Mouse (Mus musculus): ENCODE measurements around the gene Tgm6. TPM values are rescaled to one million over a fixed set of nuclear protein-coding genes. Genes with fewer than 3 reads are reported as not detected.

Gene Tgm6
- polyA plus RNA-seq, 2 experiments = not detected

DNA sequence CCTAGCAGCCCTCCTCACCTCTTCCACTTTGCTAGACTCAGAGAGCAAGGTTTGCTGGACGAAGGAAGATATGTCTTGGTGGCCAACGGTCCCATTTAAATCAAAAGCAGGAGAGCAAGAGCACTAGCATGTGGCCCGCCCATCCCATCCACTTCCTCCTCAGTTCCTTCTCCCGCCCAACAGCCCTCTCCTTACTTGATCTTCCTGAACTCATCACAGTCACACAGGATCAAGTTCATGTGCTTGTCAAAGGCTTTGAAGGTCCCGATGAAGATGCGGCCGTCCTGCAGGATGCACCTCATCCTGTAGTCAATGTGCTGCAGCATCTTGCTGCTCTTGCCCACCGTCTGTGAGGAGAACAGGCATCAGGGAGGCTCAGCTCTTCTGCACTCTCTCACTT lies 64.6 kb downstream of the Tgm6 start:
- peaks cover 9 to 13% of the 10 kb centered on the region in 2 experiments for H3K4me1 ChIP-seq (replicated peaks; ENCODE audit: control insufficient read depth in 2 of 2, insufficient read depth in 2 of 2, low read length in 1 of 2)

DNA sequence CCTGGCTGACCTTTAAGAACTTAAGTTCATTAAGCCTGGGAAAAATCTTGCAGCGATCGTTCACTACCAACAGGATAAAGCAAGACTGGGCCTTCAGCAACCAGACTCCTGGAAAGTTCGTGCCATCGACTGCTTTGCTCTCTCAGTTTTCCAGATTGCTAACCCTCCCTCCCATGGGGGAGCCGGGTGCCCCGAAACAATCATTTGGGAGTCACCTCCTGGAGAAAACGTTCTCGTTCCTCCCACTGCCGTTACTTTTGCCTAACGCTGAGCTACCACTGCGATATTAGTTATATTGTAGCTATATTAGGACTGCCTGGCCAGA lies 66.1 kb downstream of the Tgm6 start:
- Histone ChIP-seq H3K9ac (replicated peaks) (peak overlapping the region; percentile 100), H3K4me2 (ENCODE audit: low read depth) (peak overlapping the region; percentile 98), H3K27ac (peak overlapping the region; percentile 76), H3K4me3 (ENCODE audit: insufficient read depth in 1 of 2, low read depth in 2 of 2, low read length in 2 of 2) (peak overlapping the region; percentile 95 to 100), H3K36me3 (replicated peaks; ENCODE audit: control insufficient read depth, insufficient read depth, low read depth) (peaks cover 38% of the 10 kb centered on the region), H3K4me1 (replicated peaks; ENCODE audit: control insufficient read depth in 2 of 2, insufficient read depth in 2 of 2, low read length in 1 of 2) (peaks cover 9 to 13% of the 10 kb centered on the region in 2 experiments), H3K27me3 (ENCODE audit: control insufficient read depth, insufficient read depth, low read length) (no peaks in the 10 kb centered on the region), H3K9me3 (ENCODE audit: control insufficient read depth, low read length) (no peaks in the 10 kb centered on the region)
- 0% methylated on average over 11 of the region's 11 CpGs for WGBS (ENCODE audit: insufficient replicate concordance)
- peak; percentile 10; the same call in 1 of the 2 replicates for ATAC-seq (ENCODE audit: insufficient read depth)
- DNase-seq (ENCODE audit: low read depth in 3 of 3, low spot score in 3 of 3) = no peak
- TF ChIP-seq CTCF (IDR thresholded peaks at IDR 0.05; ENCODE audit: low read depth) = no peak
- TF ChIP-seq EP300 (IDR thresholded peaks at IDR 0.05; ENCODE audit: low read depth) = no peak

More for the DNA sequence above, 64.6 kb downstream of the Tgm6 start:
- 51% methylated on average over 8 of the region's 8 CpGs for WGBS (ENCODE audit: insufficient replicate concordance)
- ATAC-seq (ENCODE audit: insufficient read depth) (no peak), DNase-seq (ENCODE audit: low read depth in 3 of 3, low spot score in 3 of 3) (no peak)
- Histone ChIP-seq H3K27ac (no peak overlapping the region), H3K4me2 (ENCODE audit: low read depth) (peak overlapping the region; percentile 98), H3K4me3 (ENCODE audit: insufficient read depth in 1 of 2, low read depth in 2 of 2, low read length in 2 of 2) (peak overlapping the region; percentile 36 to 100), H3K9me3 (ENCODE audit: control insufficient read depth, low read length) (no peaks in the 10 kb centered on the region), H3K27me3 (ENCODE audit: control insufficient read depth, insufficient read depth, low read length) (no peaks in the 10 kb centered on the region), H3K36me3 (replicated peaks; ENCODE audit: control insufficient read depth, insufficient read depth, low read depth) (peaks cover 54% of the 10 kb centered on the region), H3K9ac (replicated peaks) (no peak overlapping the region; the same call in 1 of the 2 replicates)
- TF ChIP-seq CTCF (IDR thresholded peaks at IDR 0.05; ENCODE audit: low read depth) (no peak), EP300 (IDR thresholded peaks at IDR 0.05; ENCODE audit: low read depth) (no peak)

DNA sequence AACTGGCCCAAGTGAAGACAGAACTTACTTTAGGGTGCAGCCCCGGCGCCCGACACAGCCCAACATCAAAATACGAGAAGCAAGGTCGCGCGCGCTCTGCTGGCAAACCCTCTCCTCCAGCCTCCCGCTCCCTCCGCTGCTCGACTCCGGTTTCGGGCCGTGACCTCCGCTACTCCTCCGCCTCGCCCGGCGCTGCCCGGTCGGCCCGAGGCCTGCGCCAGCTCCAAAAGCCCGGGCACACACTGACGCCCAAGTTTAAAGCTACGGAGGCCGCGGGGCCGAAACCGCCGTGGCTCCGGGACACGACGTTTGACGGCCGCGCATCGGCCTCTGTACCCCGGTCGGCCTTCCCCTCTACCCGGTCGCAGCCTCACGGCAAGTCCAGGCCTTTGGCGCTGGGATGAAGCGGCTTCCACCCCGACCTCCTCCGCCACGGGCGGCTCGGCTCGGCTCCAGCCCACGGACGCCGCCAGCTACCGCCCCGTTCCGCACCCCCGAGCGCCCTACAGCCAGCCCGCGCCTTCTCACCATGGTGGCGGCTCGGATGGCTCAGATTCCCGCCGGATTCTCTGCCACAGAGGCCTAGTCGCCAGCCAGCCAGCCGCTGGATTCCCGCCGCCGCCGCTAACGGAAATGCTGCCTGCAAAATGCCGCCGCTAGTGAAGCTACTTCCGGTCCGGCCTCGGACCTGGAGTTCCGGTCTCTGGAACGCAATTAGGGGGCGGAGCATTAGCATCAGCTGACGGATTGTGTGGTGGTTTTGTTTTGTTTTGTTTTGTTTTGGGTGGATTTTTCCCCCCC lies 66.7 kb downstream of the Tgm6 start, which contains the start of gene Snrpb:
Gene Snrpb (minus strand): TSS at position 698 of the 801 bp plus-strand sequence.
- peak within 1 kb of the TSS; percentile 95 to 100 for H3K4me3 ChIP-seq (ENCODE audit: insufficient read depth in 1 of 2, low read depth in 2 of 2, low read length in 2 of 2)
- no peaks in the 10 kb centered on the region for H3K9me3 ChIP-seq (ENCODE audit: control insufficient read depth, low read length)
- peaks cover 9 to 13% of the 10 kb centered on the region in 2 experiments for H3K4me1 ChIP-seq (replicated peaks; ENCODE audit: control insufficient read depth in 2 of 2, insufficient read depth in 2 of 2, low read length in 1 of 2)
- TF ChIP-seq EP300 (IDR thresholded peaks at IDR 0.05; ENCODE audit: low read depth) (peak; percentile 22; the same call in 1 of the 2 replicates), CTCF (IDR thresholded peaks at IDR 0.05; ENCODE audit: low read depth) (peak; percentile 10; the same call in 1 of the 2 replicates)
- DNase-seq (ENCODE audit: low read depth in 3 of 3, low spot score in 3 of 3) (peak; percentile 82 to 84 (median 84)), ATAC-seq (ENCODE audit: insufficient read depth) (peak; percentile 90)
- H3K9ac ChIP-seq (replicated peaks) = peak within 1 kb of the TSS; percentile 100
- no peaks in the 10 kb centered on the region for H3K27me3 ChIP-seq (ENCODE audit: control insufficient read depth, insufficient read depth, low read length)
- under 1% methylated on average over 81 of the region's 81 CpGs for WGBS (ENCODE audit: insufficient replicate concordance)
- H3K4me2 ChIP-seq (ENCODE audit: low read depth) = peak within 1 kb of the TSS; percentile 98
- peak within 1 kb of the TSS; percentile 76 for H3K27ac ChIP-seq
- H3K36me3 ChIP-seq (replicated peaks; ENCODE audit: control insufficient read depth, insufficient read depth, low read depth) = peaks cover 33% of the 10 kb centered on the region

DNA sequence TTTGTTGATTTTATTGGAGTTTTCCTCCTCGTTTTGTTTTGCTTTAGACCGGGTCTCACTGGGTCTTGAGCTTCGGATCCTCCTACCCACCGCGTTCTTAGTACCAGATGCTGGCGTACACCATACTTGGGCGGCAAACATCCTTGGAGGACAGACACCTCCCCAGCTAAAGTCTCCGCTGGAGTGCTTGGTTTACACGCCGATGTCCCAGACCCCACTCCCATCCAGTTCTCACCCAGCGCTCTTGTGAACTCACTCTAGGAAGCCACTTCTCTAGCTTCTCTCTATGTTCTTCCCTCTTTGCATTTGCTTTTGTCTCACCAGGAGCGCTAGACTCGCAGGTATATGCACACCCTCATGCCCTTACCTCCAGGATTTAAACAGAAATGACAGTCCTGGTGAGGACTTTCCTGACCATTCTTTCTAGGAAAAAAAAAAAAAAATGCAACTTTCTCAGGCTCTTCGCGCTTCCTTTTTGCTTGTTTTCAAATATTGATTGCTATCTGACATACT lies 67.3 kb downstream of the Tgm6 start:
- peak; percentile 69 for ATAC-seq (ENCODE audit: insufficient read depth)
- TF ChIP-seq EP300 (IDR thresholded peaks at IDR 0.05; ENCODE audit: low read depth) = no peak
- TF ChIP-seq CTCF (IDR thresholded peaks at IDR 0.05; ENCODE audit: low read depth) = 0 out of 2 replicates have a peak, but pooled peaks have one; percentile 8
- H3K4me3 ChIP-seq (ENCODE audit: insufficient read depth in 1 of 2, low read depth in 2 of 2, low read length in 2 of 2) = peak overlapping the region; percentile 95 to 100
- no peaks in the 10 kb centered on the region for H3K27me3 ChIP-seq (ENCODE audit: control insufficient read depth, insufficient read depth, low read length)
- peaks cover 26% of the 10 kb centered on the region for H3K36me3 ChIP-seq (replicated peaks; ENCODE audit: control insufficient read depth, insufficient read depth, low read depth)
- H3K9me3 ChIP-seq (ENCODE audit: control insufficient read depth, low read length) = no peaks in the 10 kb centered on the region
- WGBS (ENCODE audit: insufficient replicate concordance) = under 1% methylated on average over 15 of the region's 15 CpGs
- DNase-seq (ENCODE audit: low read depth in 3 of 3, low spot score in 3 of 3) = no peak
- H3K4me1 ChIP-seq (replicated peaks; ENCODE audit: control insufficient read depth in 2 of 2, insufficient read depth in 2 of 2, low read length in 1 of 2) = peaks cover 9 to 13% of the 10 kb centered on the region in 2 experiments
- peak overlapping the region; percentile 52; the same call in 1 of the 2 replicates for H3K27ac ChIP-seq
- peak overlapping the region; percentile 100 for H3K9ac ChIP-seq (replicated peaks)
- H3K4me2 ChIP-seq (ENCODE audit: low read depth) = peak overlapping the region; percentile 98

DNA sequence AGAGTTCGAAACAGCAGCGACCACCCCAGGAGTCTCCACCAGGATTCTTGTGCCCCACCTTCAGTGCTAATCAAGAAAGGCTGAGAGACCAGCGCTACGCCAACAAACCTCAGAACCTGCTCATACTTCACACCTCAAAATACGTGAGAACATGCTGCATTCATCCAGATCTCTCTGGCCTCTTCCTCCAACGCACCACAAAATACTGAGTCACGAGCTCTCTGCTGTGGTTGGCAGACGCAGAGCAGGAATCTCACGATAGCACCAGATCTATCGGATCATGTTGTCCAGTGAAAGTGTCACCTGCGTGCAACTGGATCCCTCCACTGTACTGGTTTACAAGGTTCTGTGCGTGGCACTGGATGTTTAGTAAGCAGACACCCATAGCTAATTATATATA lies 76.2 kb downstream of the Tgm6 start:
- H3K9me3 ChIP-seq (ENCODE audit: control insufficient read depth, low read length) = no peaks in the 10 kb centered on the region
- 69% methylated on average over 12 of the region's 12 CpGs for WGBS (ENCODE audit: insufficient replicate concordance)
- TF ChIP-seq EP300 (IDR thresholded peaks at IDR 0.05; ENCODE audit: low read depth) (no peak), CTCF (IDR thresholded peaks at IDR 0.05; ENCODE audit: low read depth) (no peak)
- no peak overlapping the region for H3K9ac ChIP-seq (replicated peaks)
- no peaks in the 10 kb centered on the region for H3K36me3 ChIP-seq (replicated peaks; ENCODE audit: control insufficient read depth, insufficient read depth, low read depth)
- no peaks in the 10 kb centered on the region for H3K4me1 ChIP-seq (replicated peaks; ENCODE audit: control insufficient read depth in 2 of 2, insufficient read depth in 2 of 2, low read length in 1 of 2)
- DNase-seq (ENCODE audit: low read depth in 3 of 3, low spot score in 3 of 3) (no peak), ATAC-seq (ENCODE audit: insufficient read depth) (no peak)
- no peak overlapping the region for H3K4me2 ChIP-seq (ENCODE audit: low read depth)
- H3K27ac ChIP-seq = no peak overlapping the region
- H3K4me3 ChIP-seq (ENCODE audit: insufficient read depth in 1 of 2, low read depth in 2 of 2, low read length in 2 of 2) = no peak overlapping the region
- no peaks in the 10 kb centered on the region for H3K27me3 ChIP-seq (ENCODE audit: control insufficient read depth, insufficient read depth, low read length)

All from liver, embryonic 14.5 days (tissue).